Mouse (Mus musculus) right cerebral cortex, postnatal 10 days (tissue): ENCODE measurements at regions not wholly inside any gene's neighbourhood (a gene's known extent, or its start where the extent isn't known, plus 50 kb on each side); places are given as distances from the start of the nearest gene placed in this dataset.

Experiments used
- DNase-seq, 2 experiments: peaks; one replicate each; pipeline ENCODE4 v3.0.0; 2021; ENCODE audit warnings: low spot score in 2 of 2

- DNase-seq = no peak
Observed at GRCm38 (mm10) chr11:10798079-10798478, 315.9 kb upstream of the Vwc2 start.

- DNase-seq = no peak
Observed at GRCm38 (mm10) chr11:10840191-10840590, 273.8 kb upstream of the Vwc2 start.

- DNase-seq = peak; percentile 17 to 33
Observed at GRCm38 (mm10) chr11:10841083-10841482, 272.9 kb upstream of the Vwc2 start.

- no peak for DNase-seq
Observed at GRCm38 (mm10) chr11:10872267-10872666, 241.8 kb upstream of the Vwc2 start.

- DNase-seq = no peak
Observed at GRCm38 (mm10) chr11:10893302-10893701, 220.7 kb upstream of the Vwc2 start.

- DNase-seq = no peak
Observed at GRCm38 (mm10) chr11:10923998-10924397, 190.0 kb upstream of the Vwc2 start.

- no peak for DNase-seq
Observed at GRCm38 (mm10) chr11:10952914-10953313, 161.1 kb upstream of the Vwc2 start.
